Mouse (Mus musculus): ENCODE measurements around the gene Ralgapb.

DNA sequence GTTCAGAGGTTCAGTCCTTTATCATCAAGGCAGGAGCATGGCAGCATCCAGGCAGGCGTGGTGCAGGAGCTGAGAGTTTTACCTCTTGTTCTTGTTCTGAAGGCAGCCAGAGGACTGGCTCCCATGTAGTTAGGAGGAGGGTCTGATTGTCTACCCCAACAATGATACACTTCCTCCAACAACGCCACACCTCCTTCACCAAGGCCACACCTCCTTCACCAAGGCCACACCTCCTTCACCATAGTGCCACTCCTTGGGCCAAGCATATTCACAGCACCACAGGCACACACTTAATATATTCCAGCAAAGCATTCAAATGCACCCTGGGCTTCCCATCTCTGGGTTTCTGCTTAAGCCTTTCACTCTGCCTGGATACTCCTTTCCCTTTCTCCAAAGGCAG lies 135.6 kb downstream of the Ralgapb start:
- TF ChIP-seq CTCF (IDR thresholded peaks at IDR 0.05; ENCODE audit: low read depth, low read length): no peak
- no peak for TF ChIP-seq POLR2A (IDR thresholded peaks at IDR 0.05; ENCODE audit: extremely low read depth, insufficient read depth, low read length)

Measured in liver, adult 2 months (tissue).